Comparison of ENCODE assay signal across 6 mouse cellular contexts in the genomic region with DNA sequence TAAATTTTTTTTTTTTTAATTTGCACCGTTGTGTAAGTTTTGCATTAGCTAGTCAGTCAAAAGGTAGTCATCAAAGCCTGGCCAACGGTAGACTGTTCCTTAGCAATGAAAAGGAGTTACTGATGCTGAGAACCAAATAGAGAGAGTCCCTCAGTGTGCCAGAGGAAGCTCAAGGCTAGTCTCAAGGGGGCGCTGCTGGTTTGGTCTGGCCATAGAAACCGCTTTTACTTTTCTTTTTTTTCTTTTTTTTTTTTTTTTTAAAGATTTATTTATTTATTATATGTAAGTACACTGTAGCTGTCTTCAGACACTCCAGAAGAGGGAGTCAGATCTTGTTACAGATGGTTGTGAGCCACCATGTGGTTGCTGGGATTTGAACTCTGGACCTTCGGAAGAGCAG. TPM values are rescaled to one million over a fixed set of nuclear protein-coding genes. Genes with fewer than 3 reads are reported as not detected.
"Had no signal": no experiment of that assay in that cellular context is flagged by ENCODE, and none has a peak within 500 bp of the region (broad histone marks: within the 10 kb centered on the region; RNA-seq: fewer than 3 reads in every experiment).

No protein-coding gene starts in this region.

RNA-seq across cellular contexts. Expression of a gene that starts 42.6 kb away (rescaled TPM):
- total RNA-seq: megakaryocyte progenitor cell, adult 5-6 weeks had no signal
- polyA plus RNA-seq: liver, embryonic 15.5 days; liver, postnatal 0 days; lung, postnatal 0 days; macrophage; thymus, postnatal 0 days had no signal
